Mouse (Mus musculus) liver, adult 2 months (tissue): ENCODE measurements around the gene 1700013G24Rik.

Experiments used
- CTCF ChIP-seq: fragments of 200-500 bp; IDR thresholded peaks from 2 replicates; pipeline ENCODE4 v1.5.1; 2011; ENCODE audit warnings: low read depth, low read length, control low read depth
- POLR2A ChIP-seq: fragments of 200-500 bp; IDR thresholded peaks from 2 replicates; pipeline ENCODE4 v1.6.1; 2011; ENCODE audit warnings: low read length, control low read depth; ENCODE audit not compliant: insufficient read depth; ENCODE audit errors: extremely low read depth

DNA sequence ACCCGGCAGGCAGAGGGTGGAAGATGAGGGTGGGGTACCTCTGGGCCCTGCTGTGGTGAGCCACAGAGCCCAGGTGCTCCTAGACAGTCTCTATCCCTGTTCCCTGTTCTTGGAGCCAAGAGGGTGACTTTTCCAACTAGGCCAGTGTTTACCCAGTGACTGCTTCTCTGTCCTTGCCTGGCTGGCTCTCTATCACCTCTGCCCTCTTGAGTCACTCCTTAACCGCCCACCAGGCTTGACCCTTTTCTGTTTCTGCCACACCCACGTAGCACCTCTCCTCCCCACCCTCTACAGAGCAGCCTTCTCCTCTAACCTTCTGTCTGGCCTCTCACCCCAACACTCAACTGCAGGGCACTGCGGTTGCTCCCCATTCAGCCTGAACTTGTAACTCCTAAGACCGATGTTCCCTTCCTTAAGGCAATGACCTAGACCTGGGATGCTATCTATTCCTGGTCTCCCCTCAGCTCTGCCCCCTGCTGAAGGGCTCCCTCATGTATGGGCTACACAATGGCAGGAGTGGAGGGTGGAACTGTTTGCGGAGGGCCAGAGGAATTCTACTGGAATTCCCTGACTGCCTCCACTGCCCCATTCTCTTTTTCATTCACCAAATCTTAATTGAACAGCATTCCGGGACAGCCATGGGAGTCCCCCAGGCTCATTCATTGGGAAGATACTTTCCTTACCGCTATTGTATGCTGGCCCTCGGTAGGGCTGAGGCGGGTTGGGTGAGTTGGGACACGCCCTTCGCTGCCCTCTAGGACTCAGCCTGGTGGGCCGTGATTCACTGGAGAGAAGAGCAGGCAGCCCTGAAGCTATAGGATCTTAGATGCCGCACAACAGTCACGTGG lies 17.0 kb downstream of the 1700013G24Rik start:
- TF ChIP-seq CTCF (no peak), POLR2A (no peak)
